Mouse (Mus musculus): ENCODE measurements around the gene Psmd1. TPM values are rescaled to one million over a fixed set of nuclear protein-coding genes. Genes with fewer than 3 reads are reported as not detected.

Psmd1 gene
- polyA plus RNA-seq (2021; fragmentation: Nextera tagmentation), result 97.0 and 101 TPM in 2 replicates
- long read RNA-seq, experiment 1, partial matches to known transcripts, result 321 of 335 reads
- long read RNA-seq, experiment 1, other reads (novel, unspliced or antisense), result 12 of 335 reads
- long read RNA-seq, experiment 2, transcript Psmd1-201 (25 exons, 3,112 nt), result major isoform, 35 of 1,328 reads
- long read RNA-seq, experiment 2, partial matches to known transcripts, result 1,248 of 1,328 reads
- long read RNA-seq, experiment 2, other reads (novel, unspliced or antisense), result 45 of 1,328 reads

GRCm38 (mm10) chr1:86064271-86064991, at the start of gene Psmd1:
Psmd1 (plus strand) TSS chr1:86064387.

GRCm38 (mm10) chr1:86016516-86016915, 47.7 kb upstream of the Psmd1 start, which contains the start of gene Spata3:
Spata3 (plus strand) TSS chr1:86016816.

DNA sequence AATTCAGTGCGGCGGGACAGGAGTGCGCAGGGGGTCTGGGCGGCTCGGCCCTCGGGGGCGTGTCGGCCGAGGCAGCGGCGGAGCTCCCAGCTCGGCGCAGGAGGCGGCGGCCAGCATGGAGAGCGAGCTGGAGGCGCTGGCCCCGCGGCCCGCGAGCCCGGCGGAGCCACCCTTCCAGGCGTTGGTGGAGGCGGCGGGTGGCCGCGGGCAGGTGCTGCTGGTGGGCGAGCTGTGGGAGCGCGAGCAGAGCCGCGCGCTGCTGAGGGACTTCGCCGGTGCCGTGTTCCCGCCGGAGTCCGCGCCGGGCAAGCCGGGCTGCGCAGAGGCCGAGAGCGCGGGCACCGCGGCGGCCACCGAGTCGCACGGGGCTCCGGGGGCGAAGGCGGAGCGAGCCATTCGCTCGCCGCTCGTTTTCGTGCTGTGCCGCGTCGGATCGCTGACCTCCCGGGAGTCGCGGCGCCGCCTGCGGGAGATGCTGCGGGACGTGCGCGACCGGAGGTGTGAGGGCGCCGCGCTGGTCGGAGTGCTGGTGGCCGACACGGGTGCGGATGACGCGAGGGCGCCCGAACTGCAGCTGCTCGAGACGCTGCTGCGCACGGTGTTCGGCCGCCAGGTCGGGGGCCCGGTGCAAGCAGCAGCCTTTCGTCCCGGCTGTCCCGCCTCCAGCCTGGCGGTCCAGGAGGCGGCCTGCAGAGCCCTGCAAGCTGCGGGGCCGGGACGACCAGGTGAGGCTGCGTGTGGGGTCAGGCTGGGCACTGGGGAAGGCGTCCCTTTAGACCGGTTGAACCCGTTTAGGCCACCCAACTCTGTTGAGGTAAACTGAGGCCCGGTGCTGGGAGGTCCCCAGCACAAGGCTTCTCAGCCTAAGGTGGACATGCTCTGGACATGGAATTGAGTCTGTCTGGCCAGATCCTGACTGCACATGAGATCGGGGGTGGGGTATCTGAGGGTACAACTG, 18.1 kb upstream of the Psmd1 start, which contains the start of gene 2810459M11Rik:
TSS of gene 2810459M11Rik (plus strand) at position 16 of the 958 bp plus-strand sequence.

GRCm38 (mm10) chr1:86111779-86112178, 47.6 kb downstream of the Psmd1 start, which contains the start of gene Htr2b:
Htr2b (minus strand) TSS chr1:86111970.

DNA sequence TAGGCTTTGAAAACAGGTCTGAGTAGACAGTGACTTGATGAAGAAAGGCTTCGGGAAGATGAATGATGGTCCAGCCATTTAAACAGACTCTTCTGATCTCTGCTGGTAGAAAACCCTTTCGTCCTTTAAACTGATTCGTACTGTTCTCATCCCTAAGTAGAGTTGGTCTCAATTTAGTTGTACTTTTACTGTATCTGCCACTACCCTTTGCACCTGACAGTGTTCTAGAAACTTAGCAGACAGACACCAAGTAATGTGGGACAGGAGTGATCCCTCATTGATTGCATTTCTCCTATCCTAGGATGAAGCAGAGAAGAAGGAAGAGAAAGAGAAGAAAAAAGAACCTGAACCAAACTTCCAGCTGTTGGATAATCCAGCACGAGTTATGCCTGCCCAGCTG, 69.2 kb downstream of the Psmd1 start, which contains the start of gene Gm21972:
TSS of gene Gm21972 (plus strand) at position 301 of the 400 bp plus-strand sequence.

DNA sequence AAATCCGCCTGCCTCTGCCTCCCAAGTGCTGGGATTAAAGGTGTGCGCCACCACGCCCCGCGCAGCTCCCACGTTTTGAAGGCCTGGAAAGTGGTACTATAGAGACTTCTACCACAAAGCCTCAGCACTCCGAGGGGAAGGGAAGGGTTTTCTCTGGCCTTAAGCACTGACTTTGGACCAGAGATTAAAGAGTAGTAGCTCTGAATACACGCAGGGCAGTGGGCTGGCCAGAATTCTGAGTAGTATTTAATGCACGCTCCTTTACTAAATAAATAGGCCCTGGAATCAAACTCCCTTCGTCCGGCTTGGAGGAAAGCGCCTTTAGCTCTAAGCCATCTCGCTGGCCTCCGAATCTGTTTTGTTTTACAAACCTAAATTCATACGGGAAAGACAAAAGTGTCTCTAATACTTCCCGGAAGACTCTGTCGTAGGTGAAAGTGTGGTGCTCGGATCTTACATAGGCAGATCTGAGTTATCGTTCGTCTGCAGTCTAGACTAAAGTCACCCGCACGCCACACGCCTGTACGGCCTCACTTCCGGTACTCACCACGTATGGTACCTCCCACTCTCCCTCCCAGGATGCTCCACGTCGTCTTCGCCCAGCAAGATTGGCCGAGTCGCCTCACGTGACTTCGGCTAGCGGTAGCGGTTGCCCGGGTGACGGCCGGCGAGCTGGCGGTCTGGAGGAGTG, 90.1 kb downstream of the Psmd1 start, which contains the start of gene Armc9:
TSS of gene Armc9 (plus strand) at position 648 of the 691 bp plus-strand sequence.

Other genes starting within 250 kb of the Psmd1 start
- 590 and 674 TPM in 2 replicates for gene Itm2c, start 170.1 kb upstream of the Psmd1 start, polyA plus RNA-seq (2021; fragmentation: Nextera tagmentation)
- gene 4933407L21Rik, start 135.9 kb upstream of the Psmd1 start, polyA plus RNA-seq (2021; fragmentation: Nextera tagmentation), result 4.4 and 5.0 TPM in 2 replicates
- 0.05 and 0.10 TPM in 2 replicates for gene Gpr55, start 103.4 kb upstream of the Psmd1 start, polyA plus RNA-seq (2021; fragmentation: Nextera tagmentation)
- 1.9 and 2.6 TPM in 2 replicates for gene Spata3, start 47.6 kb upstream of the Psmd1 start, polyA plus RNA-seq (2021; fragmentation: Nextera tagmentation)
- gene 2810459M11Rik, start 18.5 kb upstream of the Psmd1 start, polyA plus RNA-seq (2021; fragmentation: Nextera tagmentation), result 5.7 and 7.9 TPM in 2 replicates
- 0.06 TPM in 1 of 2 replicates, not detected in the other for gene Htr2b, start 47.6 kb downstream of the Psmd1 start, polyA plus RNA-seq (2021; fragmentation: Nextera tagmentation)
- 0.35 and 0.90 TPM in 2 replicates for gene Gm21972, start 69.2 kb downstream of the Psmd1 start, polyA plus RNA-seq (2021; fragmentation: Nextera tagmentation)
- gene Armc9, start 90.4 kb downstream of the Psmd1 start, polyA plus RNA-seq (2021; fragmentation: Nextera tagmentation), result 26.2 and 29.2 TPM in 2 replicates
- gene B3gnt7, start 238.4 kb downstream of the Psmd1 start, polyA plus RNA-seq (2021; fragmentation: Nextera tagmentation), result 0.41 and 0.48 TPM in 2 replicates